8 mouse cellular contexts compared by ENCODE assay signal in the genomic region with DNA sequence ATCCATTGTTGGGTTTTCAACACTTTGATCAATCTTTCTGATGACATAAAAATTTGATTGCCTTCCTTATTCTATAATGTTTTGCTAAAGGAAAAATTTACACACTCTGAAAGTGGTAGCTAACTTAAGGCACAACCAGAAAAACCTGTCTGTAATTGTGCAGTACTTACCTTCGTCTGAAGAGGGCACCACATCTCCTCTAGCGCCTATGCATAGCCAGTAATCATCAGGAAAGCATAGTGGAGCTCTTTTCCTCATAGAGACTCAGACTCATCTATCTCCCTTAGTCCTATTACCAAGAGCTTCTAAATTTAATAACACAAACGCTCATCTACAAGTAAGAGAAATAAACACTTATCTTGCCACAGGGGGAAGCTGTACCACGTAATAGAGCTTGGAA.
A peak's percentile ranks its signal among the peaks of the same experiment; 100 is the strongest.
DNase-seq lines count a peak whose midpoint lies in the region; TF ChIP-seq lines count a peak whose summit lies in the region.

No protein-coding gene starts in this region.

- intact Hi-C loops in gastrocnemius, adult 2 months (cut with DNase I), result no loop called here
- intact Hi-C loops in heart, postnatal 36 days (cut with DNase I), result loop anchor here (1.0 kb wide), 1 partner anchor 88 kb away; no protein-coding TSS in a partner anchor
- intact Hi-C loops in left cerebral cortex, postnatal 25 days (cut with DNase I), result loop anchor here (2.0 kb wide), 1 partner anchor 88 kb away; no protein-coding TSS in a partner anchor

- DNase-seq in gastrocnemius, adult 2 months, result no peak
- no peak for DNase-seq in gastrocnemius, adult 18-20 months (ENCODE audit: low spot score)
- DNase-seq in urinary bladder, postnatal 14 days (ENCODE audit: low spot score), result peak; percentile 8
- DNase-seq in urinary bladder, postnatal 36 days (ENCODE audit: low spot score in 2 of 2), result no peak
- peak; percentile 13 to 28 for DNase-seq in heart, postnatal 36 days
- peak; percentile 56 to 78 for DNase-seq in left cerebral cortex, postnatal 25 days (ENCODE audit: low spot score in 2 of 2)
- DNase-seq in spleen, adult 12 weeks (ENCODE audit: low spot score), result no peak
- no peak for DNase-seq in spleen, postnatal 14 days (ENCODE audit: low spot score in 2 of 2)

- no peak overlapping the region for H3K4me3 ChIP-seq in gastrocnemius, adult 2 months

- peak; percentile 57 for TF ChIP-seq CTCF in gastrocnemius, adult 2 months (IDR thresholded peaks at IDR 0.05)

- no peak overlapping the region for H3K27ac ChIP-seq in gastrocnemius, adult 2 months

Comparison
In these comparisons a context has a peak if more than half of its experiments do, and no peak if none do; other contexts are left out.
1. DNase-seq: peak in urinary bladder, postnatal 14 days (single experiment), heart, postnatal 36 days (2 of 2) and left cerebral cortex, postnatal 25 days (2 of 2); none in gastrocnemius, adult 2 months (single experiment), gastrocnemius, adult 18-20 months (single experiment), urinary bladder, postnatal 36 days (0 of 2), spleen, adult 12 weeks (single experiment) and spleen, postnatal 14 days (0 of 2).